Mouse (Mus musculus) megakaryocyte, embryonic 14.5 days (primary cell): ENCODE results near the gene Eprs.

Source experiments
- FLI1 ChIP-seq: IDR thresholded peaks from 2 replicates; pipeline ENCODE4 v1.6.1; 2012; ENCODE audit warnings: low read length, inconsistent platforms, mixed read lengths
- GATA1 ChIP-seq: IDR thresholded peaks from 3 replicates; pipeline ENCODE4 v1.6.1; 2012; ENCODE audit warnings: mixed read lengths, low read length, inconsistent platforms, borderline replicate concordance

DNA sequence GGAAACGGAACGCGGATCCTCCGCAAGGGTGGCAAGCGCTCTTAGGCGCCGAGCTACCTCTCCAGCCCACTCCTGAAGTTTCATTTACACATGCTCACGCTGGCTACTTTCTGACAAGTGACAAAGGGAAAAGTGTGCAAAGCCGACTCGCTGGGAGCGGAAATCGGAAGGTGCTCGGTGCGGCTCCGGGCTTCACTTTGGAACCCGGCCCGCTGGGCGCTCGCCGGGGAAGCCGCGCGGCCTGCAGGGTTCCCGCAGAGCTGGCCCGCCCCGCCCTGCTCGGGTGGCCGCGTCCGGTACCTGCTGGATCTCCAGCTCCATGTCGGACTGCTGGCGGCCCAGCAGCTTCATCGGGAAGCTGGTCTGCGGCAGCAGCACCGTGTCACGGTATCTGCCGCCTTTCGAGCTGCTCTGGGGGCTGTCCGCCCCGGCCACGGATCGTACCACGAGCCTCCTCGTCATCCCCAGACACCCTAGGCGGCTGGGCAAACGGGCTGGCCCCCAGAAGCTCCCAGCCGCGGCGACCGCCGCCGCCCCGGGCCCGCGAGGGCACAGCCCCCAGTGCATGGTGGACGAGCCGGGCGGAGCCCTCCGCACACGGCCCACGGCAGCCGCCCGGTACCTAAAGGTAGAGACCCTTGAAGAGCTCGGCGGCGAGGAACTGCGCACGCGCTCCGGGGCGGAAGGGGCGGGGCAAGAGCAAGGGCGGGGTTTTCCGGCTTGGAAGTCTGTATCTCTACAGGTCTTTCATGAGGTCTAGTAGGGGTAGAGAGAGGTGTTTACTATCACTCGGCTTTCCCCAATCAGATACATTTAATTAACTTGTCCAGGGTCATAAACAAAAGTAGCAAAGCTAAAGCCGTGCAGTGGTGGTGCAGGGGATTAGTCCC is 33.9 kb upstream of the Eprs start, which contains the start of gene Iars2:
- no peak for TF ChIP-seq FLI1
- TF ChIP-seq GATA1: no peak
